Mouse (Mus musculus): ENCODE measurements around the gene Pdlim4. TPM values are rescaled to one million over a fixed set of nuclear protein-coding genes. Genes with fewer than 3 reads are reported as not detected.
"Not testable (repeated sequence)": the region's sequence is repeated elsewhere in the genome, so short reads cannot be mapped to it uniquely, and the experiment has no call there.

Pdlim4 gene
- total RNA-seq, 2 experiments from 2014 or later, result 34.7 to 38.8 TPM

GRCm38 (mm10) chr11:54021396-54022093 is 47.3 kb downstream of the Pdlim4 start:
- no peak for DNase-seq (ENCODE audit: low spot score in 2 of 2)

- DNase-seq (ENCODE audit: low spot score in 2 of 2), result no peak
Observed at GRCm38 (mm10) chr11:54018893-54019732, 49.7 kb downstream of the Pdlim4 start.

GRCm38 (mm10) chr11:54017596-54017995 is 51.2 kb downstream of the Pdlim4 start:
- no peak for DNase-seq (ENCODE audit: low spot score in 2 of 2)

- no peak for DNase-seq (ENCODE audit: low spot score in 2 of 2)
Observed at GRCm38 (mm10) chr11:54016051-54016450, 52.8 kb downstream of the Pdlim4 start.

- no peak for DNase-seq (ENCODE audit: low spot score in 2 of 2)
Observed at GRCm38 (mm10) chr11:54012961-54013360, 55.9 kb downstream of the Pdlim4 start.

GRCm38 (mm10) chr11:54011255-54011654 is 57.6 kb downstream of the Pdlim4 start:
- DNase-seq (ENCODE audit: low spot score in 2 of 2), result no peak

GRCm38 (mm10) chr11:54008416-54008920 is 60.3 kb downstream of the Pdlim4 start:
- DNase-seq (ENCODE audit: low spot score in 2 of 2), result no peak

GRCm38 (mm10) chr11:54007717-54008116 is 61.1 kb downstream of the Pdlim4 start:
- no peak for DNase-seq (ENCODE audit: low spot score in 2 of 2)

- no peak for DNase-seq (ENCODE audit: low spot score in 2 of 2)
Observed at GRCm38 (mm10) chr11:54006901-54007300, 61.9 kb downstream of the Pdlim4 start.

- not testable (repeated sequence) for DNase-seq (ENCODE audit: low spot score in 2 of 2)
Observed at GRCm38 (mm10) chr11:54006362-54006761, 62.5 kb downstream of the Pdlim4 start.

Other genes starting within 250 kb of the Pdlim4 start
- 10 to 100 TPM in 1 of 2 experiments, 1 to 10 TPM in 1; 7.9 to 10.6 TPM for gene Gm12216, start 209.8 kb downstream of the Pdlim4 start, total RNA-seq (2021)
- 10 to 100 TPM; 22.0 to 31.1 TPM for gene Slc22a5, start 177.4 kb downstream of the Pdlim4 start, total RNA-seq (2021)
- gene Slc22a21, start 88.7 kb downstream of the Pdlim4 start, total RNA-seq (2021), result 1 to 10 TPM; 7.8 to 9.8 TPM
- 1 to 10 TPM; 4.6 to 5.0 TPM for gene Slc22a4, start 40.9 kb downstream of the Pdlim4 start, total RNA-seq (2021)
- 10 to 100 TPM; 20.8 to 21.9 TPM for gene P4ha2, start 31.1 kb upstream of the Pdlim4 start, total RNA-seq (2021)
- not detected for gene Csf2, start 180.7 kb upstream of the Pdlim4 start, total RNA-seq (2021)
- not detected for gene Il3, start 198.3 kb upstream of the Pdlim4 start, total RNA-seq (2021)
- 1 to 10 TPM; 3.6 to 7.2 TPM for gene Acsl6, start 234.8 kb upstream of the Pdlim4 start, total RNA-seq (2021)

Measured in adrenal gland, postnatal 4 days (tissue).